Mouse (Mus musculus): ENCODE results near the gene Eps15l1.

The Eps15l1 gene

DNA sequence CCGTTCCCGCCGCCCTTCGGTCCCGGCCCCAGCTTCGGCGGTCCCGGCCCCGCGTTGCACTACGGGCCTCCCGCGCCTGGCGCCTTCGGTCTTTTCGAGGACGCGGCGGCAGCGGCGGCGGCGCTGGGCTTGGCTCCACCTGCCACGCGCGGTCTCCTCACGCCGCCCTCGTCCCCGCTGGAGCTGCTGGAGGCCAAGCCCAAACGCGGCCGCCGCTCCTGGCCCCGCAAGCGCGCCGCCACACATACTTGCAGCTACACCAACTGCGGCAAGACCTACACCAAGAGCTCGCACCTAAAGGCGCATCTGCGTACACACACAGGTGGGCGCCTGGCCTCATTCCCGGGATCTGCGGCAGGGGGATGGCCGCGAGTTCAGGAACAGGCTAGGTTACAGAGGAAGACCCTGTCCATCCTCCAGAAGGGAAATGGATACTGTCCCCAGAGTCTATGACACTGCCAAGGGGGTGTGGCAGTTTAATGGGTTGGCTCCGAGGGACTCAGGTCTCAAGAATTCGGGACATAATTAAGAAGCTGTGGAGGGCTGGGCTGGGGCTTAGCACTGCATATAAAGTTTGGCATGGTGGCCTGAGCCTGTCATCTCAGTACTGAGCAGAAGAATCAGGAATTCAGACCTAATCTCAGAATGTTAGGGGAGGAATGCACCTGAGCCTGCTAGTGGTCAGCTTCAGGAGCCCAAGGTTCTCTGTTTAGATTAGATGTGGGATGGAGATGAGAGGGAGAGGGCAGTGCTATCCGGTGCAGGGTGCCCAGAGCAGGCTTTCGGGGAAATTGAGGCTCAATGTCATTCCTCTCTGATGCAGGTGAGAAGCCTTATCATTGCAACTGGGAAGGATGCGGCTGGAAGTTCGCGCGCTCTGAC lies 101.1 kb downstream of the Eps15l1 start:
- DNase-seq (ENCODE audit: low spot score) = peak; percentile 56

DNA sequence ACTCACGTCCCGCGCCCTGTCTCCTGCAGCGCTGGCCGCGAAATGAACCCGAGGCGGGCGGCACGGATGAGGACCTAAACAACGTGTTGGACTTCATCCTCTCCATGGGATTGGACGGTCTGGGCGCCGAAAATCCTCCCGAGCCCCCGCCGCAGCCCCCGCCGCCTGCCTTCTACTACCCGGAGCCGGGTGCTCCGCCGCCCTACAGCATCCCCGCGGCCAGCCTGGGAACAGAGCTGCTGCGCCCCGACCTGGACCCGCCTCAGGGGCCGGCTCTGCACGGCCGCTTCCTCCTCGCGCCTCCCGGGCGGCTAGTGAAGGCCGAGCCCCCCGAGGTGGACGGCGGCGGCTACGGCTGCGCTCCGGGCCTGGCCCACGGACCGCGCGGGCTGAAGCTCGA lies 101.9 kb downstream of the Eps15l1 start:
- DNase-seq (ENCODE audit: low spot score) = peak; percentile 59

DNA sequence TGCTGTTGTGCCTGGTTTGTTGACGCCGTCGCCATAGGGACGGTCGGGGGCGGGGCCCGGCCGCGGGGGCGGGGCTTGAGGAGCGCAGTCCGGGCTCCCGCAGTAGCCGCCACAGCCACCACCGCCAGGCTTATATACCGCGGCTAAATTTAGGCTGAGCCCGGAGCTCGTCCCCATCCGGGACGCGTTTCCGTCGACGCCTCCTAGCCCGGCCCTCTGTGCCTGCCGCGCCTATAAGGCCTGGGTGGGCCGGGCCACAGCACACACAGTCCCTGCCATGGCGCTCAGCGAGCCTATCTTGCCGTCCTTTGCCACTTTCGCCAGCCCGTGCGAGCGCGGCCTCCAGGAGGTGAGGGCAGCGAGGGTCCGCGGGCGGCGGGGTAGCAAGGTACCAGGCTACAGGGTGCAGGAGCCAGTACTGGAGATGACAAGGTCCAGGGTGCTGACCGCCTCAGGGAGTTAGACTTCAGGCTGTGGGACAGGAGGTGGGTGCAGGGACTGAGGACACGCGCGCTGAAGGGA lies 102.4 kb downstream of the Eps15l1 start, which contains the start of gene Klf2:
Gene Klf2 (plus strand): TSS at position 233 of the 522 bp plus-strand sequence.
- peak; percentile 97 for DNase-seq (ENCODE audit: low spot score)

DNA sequence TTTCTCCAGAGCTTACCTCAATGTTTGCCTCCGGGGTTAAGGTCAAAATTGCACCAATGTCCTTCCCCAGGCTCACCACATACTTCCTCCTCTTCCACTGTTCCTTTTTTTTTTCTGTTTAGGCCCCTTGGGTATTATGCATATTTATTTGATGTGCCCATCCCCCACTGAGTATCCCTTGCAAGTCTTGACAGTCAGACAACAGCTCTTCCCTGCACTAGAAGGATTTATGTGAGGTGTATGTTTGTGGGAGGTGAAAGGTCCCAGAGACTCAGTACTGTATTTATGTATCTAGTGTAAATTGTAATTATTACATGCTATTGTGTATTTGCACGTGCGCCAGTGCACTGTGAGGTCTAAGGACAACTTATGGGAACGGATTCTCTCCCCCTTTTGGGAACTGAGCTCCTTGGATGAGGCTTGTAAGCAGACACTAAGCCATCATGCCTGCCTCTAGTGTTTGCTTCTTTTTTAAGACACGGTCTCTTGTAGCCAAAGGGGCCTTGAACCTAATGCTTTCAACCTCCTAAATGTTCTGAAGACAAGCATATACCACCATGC lies 103.4 kb downstream of the Eps15l1 start:
- no peak for DNase-seq (ENCODE audit: low spot score)

DNA sequence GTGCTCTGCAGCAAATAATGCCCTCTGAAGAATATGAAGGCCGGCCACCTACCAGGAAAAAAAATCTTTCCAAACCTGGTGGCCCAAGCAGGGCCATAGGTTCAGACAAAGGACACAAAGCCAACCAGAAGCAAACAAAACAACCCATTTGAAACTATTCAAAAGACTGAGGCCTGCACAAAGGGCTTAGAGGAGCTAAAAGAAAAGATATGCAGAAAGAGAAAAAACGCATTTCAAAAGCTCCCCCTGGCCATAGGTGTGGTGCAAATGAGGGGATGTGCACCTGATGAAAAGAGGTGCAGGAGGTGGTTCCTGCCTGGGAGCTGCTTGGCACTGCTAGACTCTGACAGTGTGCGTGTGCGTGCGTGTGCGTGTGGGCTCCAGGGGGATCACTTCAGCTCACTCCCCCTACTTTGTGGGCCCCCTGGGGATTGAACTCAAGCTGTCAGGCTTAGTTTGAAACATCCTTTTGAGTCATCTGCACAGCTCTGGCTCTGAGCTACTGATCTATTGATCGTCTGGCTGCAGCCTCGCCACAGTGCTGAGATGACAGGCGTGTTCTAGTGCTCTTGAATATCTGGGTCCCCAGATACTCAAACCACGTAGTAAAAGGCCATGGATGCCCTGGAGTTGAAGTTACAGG lies 105.1 kb downstream of the Eps15l1 start:
- DNase-seq (ENCODE audit: low spot score) = no peak

DNA sequence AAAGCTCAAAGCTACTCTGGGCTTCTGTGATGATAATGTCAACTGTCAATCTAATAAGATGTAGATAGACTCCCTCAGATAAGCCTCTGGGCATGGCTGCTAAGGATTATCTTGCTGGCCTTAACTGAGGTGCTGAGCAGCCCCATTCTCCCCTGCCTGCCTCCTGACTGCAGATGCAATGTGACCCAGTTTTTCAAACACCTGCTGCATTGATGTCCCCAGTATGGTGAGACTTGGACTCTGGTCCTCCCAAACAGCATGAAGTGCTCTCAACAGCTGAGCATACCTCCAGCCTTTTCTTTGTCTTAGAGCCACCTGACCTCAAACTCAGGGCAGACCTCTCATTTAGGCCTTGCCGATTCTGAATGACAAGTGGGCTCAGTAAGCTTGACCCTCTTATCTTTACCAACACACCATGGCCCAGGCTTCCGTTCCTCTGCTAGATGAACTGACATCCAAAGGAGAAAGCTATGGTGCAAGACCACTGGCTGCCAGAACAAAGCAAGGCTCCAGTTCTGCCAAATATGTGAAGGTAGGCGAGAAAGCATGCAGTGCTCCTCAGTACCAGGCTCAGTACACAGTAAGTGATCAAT lies 108.2 kb downstream of the Eps15l1 start:
- no peak for DNase-seq (ENCODE audit: low spot score)

DNA sequence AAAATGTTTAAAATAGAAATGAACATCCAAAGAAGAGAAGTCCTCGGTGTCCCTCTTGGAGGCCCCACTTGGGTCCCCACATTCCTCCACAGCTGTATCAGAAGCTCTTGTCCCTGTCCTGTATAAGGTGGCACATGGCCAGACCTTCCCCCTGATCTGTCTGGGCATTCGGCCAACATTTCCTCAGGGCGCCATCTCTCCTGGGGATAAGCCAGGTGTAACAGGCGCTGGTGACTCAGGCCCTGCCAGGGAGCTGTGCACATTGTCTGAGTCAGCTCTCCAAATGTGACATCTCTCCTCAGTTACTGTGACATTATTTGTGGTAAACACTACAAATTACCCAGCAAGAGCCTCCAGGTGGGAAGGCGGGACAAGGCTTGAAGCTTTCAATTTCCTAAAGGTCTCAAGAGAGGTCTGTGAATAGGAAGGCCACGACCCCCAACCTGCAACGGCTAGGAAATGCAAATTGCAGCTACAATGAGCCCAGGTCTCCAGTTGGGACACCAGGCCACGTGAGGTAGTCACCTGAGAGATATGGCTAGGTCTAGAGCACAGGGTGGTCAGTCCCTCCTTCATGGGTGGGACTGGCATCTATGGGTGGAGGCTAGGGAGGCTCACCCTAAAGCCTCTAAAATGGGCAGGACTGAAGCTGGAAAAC lies 110.3 kb downstream of the Eps15l1 start:
- peak; percentile 77 for DNase-seq (ENCODE audit: low spot score)

DNA sequence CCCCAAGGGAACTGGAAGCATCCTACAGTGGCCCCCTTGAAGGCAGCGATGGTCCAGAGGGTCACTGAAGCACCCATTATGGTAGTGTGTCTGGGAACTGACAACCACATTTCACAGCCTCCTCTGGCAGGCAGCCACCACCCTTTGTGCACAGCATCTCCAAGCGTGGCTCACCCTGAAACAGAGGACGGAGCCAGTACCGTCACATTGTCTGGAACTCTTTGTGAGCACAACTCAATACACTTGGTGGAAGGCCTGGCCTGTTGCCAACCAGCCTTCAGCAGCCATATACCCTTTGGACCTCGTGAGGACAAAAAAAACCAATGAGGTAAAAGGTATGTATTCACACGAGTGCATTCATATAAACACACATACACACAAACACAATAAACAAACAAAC lies 113.0 kb downstream of the Eps15l1 start:
- DNase-seq (ENCODE audit: low spot score) = peak; percentile 63

DNA sequence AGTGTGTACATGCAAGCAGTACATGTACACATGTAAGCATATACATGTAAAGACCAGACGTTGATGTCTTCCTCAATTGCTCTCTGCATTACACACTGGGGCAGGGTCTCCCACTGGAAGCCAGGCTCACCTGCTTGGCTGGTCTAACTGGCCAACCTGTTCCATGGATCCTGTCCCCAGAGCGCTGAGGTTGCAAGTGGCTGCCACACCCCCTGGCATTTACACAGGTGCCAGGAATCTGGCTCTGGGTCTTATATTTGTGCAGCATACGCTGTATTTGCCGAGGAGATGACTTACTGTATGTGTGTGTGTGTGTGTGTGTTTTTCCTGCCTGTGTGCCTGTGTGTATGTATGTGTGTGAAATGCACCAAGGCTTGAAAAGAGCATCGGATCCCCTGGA lies 114.3 kb downstream of the Eps15l1 start:
- DNase-seq (ENCODE audit: low spot score) = no peak

DNA sequence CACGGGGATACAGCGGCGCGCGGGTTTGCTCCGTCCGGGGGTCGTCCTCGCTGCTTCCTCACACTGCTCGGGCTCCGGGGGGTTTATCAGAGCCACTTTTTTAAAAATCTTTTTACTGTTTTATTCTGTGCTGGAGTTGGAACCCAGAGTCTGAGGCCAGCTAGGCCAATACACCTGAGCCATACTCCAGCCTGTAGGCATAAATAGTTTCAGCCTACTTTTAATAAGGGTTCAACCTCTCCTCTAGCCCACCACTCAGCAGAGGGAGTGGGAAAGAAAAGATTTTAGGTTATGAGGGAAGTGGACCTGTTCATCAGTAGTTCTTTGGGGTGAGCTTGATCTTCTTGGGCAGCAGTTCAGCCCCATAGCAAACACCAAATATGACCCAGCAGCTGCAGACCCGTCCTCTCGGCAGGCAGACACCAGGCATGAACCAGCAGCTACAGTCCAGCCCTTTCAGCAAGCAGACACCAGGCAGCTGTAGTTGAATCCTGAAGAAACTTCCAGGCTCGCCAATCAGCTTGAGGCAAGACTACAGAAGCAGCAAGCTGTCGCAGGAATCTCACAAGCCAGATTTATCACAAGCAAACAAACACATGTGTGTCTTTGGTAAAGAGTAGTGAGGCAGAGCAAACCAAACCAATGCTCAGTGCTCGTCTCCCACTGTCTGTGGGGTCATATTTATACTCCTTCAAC lies 115.9 kb downstream of the Eps15l1 start, which contains the start of gene Gm10282:
Gene Gm10282 (minus strand): TSS at position 51 of the 696 bp plus-strand sequence.
- DNase-seq (ENCODE audit: low spot score) = no peak

DNA sequence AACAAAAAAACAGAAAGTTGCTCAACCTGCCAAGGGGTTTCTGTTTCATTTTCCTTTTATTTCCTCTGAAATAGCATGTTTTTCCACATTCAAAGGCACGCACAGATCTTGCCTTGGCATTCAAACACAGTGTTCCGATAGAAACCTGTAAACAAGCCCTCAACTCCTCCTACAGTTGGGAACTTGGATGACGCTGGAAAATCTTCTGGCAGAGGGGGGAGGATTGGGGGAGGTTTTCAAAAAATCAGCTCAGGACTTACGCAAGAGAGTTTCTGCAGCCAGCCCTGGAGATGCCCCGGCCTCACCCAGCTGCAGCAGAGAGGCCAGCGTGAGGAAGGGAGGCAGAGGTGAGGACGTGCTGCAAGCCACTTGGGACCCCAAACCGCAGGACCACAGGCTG lies 117.6 kb downstream of the Eps15l1 start:
- DNase-seq (ENCODE audit: low spot score) = peak; percentile 58

DNA sequence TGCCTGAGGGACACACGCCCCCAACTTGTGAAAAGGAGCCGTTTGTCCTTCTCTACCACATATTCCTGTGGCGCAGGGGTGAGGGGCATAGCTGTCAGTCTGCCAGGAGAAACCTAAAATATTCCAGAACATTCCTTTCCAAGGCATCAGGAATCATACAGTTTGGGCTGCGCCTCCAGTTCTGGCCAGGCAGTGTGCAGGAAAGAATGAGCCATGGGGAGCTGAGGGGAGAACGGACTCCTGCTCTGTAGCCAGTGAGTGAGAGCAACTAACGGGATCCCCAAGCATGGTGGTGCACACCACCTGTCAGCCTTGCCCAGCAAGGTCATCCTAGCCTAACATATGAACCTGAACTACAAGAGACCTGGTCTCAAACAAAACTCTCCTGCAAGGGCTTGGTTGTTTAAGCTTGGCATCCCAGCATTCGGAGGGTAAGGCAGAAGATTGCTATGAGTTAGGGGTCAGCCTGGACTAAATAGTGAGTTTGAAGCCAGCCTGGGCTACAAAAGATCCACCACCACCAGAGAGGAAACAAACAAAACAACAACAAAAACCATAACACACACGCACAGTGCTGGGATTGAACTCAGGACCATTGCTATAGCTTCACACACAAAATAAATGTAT lies 118.2 kb downstream of the Eps15l1 start:
- DNase-seq (ENCODE audit: low spot score) = no peak

DNA sequence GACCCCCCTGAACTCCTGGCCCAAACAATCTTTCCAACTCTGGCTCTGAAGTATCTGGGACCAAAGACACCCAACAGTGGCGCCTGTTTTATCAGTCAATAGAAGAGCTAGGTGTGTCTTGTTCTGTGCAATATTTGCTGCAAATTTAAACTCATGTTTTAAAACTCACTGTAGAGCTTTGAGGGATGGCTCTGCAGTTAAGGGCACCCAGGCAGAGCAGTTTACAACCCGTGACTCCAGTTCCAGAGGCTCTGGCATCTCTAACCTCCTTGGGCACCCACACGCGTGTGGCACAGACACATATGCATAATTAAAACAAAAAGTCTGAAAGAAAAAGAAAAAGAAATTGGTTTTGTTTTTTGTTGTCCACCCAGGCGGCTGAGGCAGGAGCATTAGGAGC lies 119.8 kb downstream of the Eps15l1 start:
- DNase-seq (ENCODE audit: low spot score) = no peak

DNA sequence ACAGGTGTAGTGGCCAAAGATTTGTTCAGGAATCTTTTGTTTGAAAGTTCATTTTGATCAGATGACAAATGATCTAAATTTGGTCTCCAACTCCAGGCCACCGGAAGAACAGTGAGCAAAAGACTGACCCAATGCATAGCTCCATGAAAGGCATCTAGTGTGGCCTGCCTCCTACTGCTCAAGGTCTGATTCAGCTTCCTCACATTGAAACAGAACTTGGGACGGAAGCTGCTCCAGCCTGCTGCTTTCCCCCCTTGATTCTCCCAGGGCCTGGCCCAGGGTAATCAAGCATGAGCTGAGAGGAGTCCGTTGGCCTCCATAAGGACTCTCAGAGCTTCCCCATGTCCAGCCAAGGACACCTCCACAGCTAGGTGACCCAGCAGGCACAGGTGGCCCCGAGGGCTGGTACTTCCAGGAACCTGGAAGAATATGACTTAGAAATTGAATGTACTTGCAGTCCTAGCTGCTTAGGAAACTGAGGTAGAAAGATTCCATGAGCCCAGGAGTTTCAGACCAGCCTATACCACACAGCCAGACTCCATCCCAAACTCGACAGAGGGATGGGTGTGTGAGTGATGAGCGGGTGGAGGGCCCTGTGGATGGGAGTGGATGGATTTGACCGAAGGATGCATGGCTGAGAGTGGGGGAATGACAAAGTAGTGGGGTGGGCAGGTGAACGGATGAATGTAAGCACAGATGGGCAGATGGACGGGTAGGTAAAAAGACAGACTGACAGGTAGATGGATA lies 120.4 kb downstream of the Eps15l1 start:
- DNase-seq (ENCODE audit: low spot score) = no peak

DNA sequence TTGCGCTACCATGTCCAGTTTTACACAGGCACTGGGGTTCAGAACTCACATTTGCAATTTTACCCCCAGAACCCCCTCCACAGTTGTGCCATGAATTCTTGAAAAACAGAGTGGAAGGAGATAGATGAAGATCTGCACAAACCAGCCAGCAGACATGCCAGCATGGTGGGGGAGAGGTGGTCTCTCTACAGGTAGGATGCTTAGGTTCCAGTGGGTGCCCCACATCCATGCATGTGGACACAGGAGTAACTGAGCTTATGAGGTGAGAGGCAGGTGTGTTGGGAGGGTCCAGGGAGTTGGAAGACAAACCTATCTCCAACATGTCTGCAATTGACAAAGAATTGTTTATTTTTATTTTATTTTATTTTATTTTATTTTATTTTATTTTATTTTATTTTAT lies 122.3 kb downstream of the Eps15l1 start:
- no peak for DNase-seq (ENCODE audit: low spot score)

DNA sequence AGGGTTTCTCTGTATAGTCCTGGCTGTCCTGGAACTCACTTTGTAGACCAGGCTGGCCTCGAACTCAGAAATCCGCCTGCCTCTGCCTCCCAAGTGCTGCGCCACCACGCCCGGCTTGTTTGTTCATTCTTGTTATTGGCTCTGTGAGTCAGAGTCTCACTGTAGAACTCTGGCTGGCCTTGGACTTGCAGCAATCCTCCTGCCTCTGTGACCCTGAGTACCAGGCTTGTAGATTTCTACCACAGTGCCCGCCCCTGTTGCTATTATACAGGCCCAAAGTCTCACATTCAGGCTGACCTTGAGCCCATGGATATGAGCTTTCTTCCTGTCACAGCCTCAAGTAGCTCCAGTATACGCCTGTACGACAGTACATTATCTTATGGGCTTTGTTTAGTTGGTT lies 124.7 kb downstream of the Eps15l1 start:
- no peak for DNase-seq (ENCODE audit: low spot score)

DNA sequence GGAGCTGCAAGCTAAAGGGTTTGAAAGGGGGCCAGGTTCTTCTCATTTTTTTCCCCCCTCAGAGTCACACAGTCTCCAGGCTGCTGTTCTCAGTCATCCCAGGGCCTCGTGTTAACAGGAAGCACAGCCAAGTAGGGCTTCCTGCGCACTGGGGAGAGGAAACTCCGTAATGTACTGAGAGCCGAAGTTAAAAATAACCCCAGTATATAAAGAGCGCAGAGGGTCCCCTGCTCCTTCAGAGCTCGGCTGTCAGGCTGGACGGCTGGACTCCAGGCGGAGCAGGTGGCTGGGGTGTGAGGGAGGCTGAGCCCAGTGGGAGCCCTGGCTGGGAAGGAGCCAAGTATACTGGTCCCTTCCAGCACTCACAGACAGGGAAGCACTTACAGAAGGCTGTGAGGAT lies 125.6 kb downstream of the Eps15l1 start:
- peak; percentile 74 for DNase-seq (ENCODE audit: low spot score)

DNA sequence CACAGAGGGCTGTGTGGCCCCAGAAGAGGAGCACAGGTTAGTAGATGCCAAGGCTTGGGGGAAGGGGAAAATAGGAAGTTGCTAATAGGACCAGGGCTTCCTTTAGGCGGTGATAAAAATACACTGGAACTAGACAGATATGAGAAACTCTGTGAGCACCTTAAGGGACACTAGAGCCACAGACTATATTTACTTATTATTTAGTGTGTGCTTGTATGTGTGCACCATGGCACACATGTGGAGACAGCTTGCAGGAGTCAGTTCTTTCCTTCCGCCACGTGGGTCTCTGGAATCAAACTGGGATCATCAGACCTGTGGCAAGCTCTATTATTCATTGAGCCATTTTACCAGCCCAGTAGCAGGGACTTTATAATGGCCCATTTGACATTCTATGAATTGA lies 126.1 kb downstream of the Eps15l1 start:
- DNase-seq (ENCODE audit: low spot score) = no peak

DNA sequence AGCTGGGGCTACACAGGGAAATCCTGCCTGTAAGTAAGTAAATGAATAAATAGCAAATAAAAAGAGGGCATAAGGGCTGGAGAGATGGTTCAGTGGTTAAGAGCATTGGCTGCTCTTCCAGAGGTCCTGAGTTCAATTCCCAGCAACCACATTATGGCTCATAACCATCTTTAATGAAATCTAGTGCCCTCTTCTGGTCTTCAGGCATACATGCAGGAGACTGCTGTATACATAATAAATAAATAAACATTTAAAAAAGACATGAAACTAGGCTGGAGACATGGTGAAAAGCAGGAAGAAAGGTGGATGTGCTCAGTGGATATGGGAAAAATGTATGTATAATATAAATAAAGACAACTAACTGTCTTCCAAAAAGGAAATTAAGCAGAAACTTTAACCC lies 128.0 kb downstream of the Eps15l1 start:
- no peak for DNase-seq (ENCODE audit: low spot score)

DNA sequence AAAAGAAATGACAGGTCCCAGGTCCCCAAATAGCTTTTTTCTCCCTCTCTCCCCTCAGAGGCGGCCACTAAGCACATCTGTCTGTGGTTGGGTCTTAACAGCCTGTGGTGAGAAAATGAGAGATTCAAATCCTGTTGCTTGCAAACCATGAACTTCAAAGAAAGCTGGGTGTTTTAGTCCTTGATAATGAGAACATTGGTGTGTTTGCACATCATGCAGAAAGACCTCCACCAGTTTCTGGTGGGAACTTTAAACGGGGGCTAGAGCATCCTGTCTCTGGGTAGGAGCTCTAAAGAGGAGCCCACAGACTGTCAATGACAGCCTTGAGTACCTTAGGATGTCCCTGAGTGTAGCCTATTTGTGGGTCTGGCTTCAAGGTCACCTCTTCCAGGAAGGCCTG lies 130.2 kb downstream of the Eps15l1 start:
- DNase-seq (ENCODE audit: low spot score) = no peak
